14 mouse cellular contexts compared by ENCODE assay signal in the genomic region with DNA sequence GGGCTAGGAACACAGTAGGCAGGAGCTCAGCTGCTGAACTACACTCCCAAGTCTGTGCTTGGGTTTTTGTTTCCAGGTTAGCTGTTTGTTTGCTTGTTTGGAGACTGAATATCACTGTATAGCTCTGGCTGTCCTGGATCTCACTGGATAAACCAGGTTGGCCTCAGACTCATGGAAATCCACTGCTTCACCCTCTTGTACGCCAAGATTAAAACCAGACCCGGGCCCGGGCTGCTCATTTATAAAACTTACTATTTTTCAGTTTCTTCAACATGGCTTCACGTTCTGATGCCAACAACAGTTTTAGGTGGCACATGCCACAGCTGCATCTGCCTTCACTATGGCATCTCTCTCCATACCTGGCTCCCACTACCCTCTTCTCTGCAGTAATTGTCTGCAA. TPM values are rescaled to one million over a fixed set of nuclear protein-coding genes. Genes with fewer than 3 reads are reported as not detected.
A peak's percentile ranks its signal among the peaks of the same experiment; 100 is the strongest.
DNase-seq lines count a peak whose midpoint lies in the region; ATAC-seq and TF ChIP-seq lines count a peak whose summit lies in the region.
"Had no signal": no experiment of that assay in that cellular context is flagged by ENCODE, and none has a peak within 500 bp of the region (broad histone marks: within the 10 kb centered on the region; RNA-seq: fewer than 3 reads in every experiment).

No protein-coding gene starts in this region.

- peak overlapping the region; percentile 77 for H3K9ac ChIP-seq in forebrain, embryonic 13.5 days
- H3K9ac ChIP-seq in hindbrain, postnatal 0 days (replicated peaks; ENCODE audit: low read length) = 0 out of 2 replicates have a peak overlapping the region, but pooled peaks have one; percentile 7
- no peak overlapping the region for H3K9ac ChIP-seq in midbrain, postnatal 0 days (replicated peaks; ENCODE audit: low read length, poor library complexity, severe bottlenecking)
- H3K9ac ChIP-seq: heart, embryonic 15.5 days had no signal

- no peaks in the 10 kb centered on the region for H3K36me3 ChIP-seq in heart, embryonic 10.5 days
- H3K36me3 ChIP-seq in forebrain, embryonic 13.5 days (ENCODE audit: poor library complexity, severe bottlenecking) = no peaks in the 10 kb centered on the region
- H3K36me3 ChIP-seq in hindbrain, postnatal 0 days (ENCODE audit: insufficient read depth, low read length) = no peaks in the 10 kb centered on the region
- no peaks in the 10 kb centered on the region for H3K36me3 ChIP-seq in midbrain, postnatal 0 days (ENCODE audit: insufficient read depth, low read length)
- H3K36me3 ChIP-seq: heart, embryonic 15.5 days had no signal

- 87% methylated on average over 4 of the region's 4 CpGs for WGBS in heart, embryonic 10.5 days
- WGBS in forebrain, embryonic 13.5 days = 86% methylated on average over 4 of the region's 4 CpGs
- 80% methylated on average over 4 of the region's 4 CpGs for WGBS in hindbrain, postnatal 0 days
- 82% methylated on average over 4 of the region's 4 CpGs for WGBS in midbrain, postnatal 0 days

- no peak overlapping the region for H3K27ac ChIP-seq in heart, embryonic 10.5 days
- peak overlapping the region; percentile 31; the same call in 1 of the 2 replicates for H3K27ac ChIP-seq in forebrain, embryonic 13.5 days
- H3K27ac ChIP-seq in hindbrain, postnatal 0 days = no peak overlapping the region
- H3K27ac ChIP-seq in midbrain, postnatal 0 days (ENCODE audit: low read depth, low read length) = no peak overlapping the region
- H3K27ac ChIP-seq: heart, embryonic 15.5 days; macrophage had no signal

- TF ChIP-seq CTCF in hindbrain, postnatal 0 days (IDR thresholded peaks at IDR 0.05; ENCODE audit: low read depth) = no peak
- TF ChIP-seq CTCF in midbrain, postnatal 0 days (IDR thresholded peaks at IDR 0.05) = no peak

- H3K4me1 ChIP-seq in heart, embryonic 10.5 days = peaks cover 14% of the 10 kb centered on the region
- peaks cover 73% of the 10 kb centered on the region for H3K4me1 ChIP-seq in forebrain, embryonic 13.5 days
- H3K4me1 ChIP-seq in hindbrain, postnatal 0 days (ENCODE audit: insufficient read depth, low read length) = peaks cover 18% of the 10 kb centered on the region
- peaks cover 13% of the 10 kb centered on the region; the same call in 1 of the 2 replicates for H3K4me1 ChIP-seq in midbrain, postnatal 0 days (ENCODE audit: insufficient read depth, low read length)

- no peak for ATAC-seq in forebrain, embryonic 13.5 days
- ATAC-seq in hindbrain, postnatal 0 days = no peak
- no peak for ATAC-seq in midbrain, postnatal 0 days (ENCODE audit: low FRiP score)

- peak; percentile 72 for DNase-seq in heart, embryonic 10.5 days (ENCODE audit: low spot score)
- no peak for DNase-seq in heart, adult 8-10 months (ENCODE audit: low spot score)
- no peak for DNase-seq in hindbrain, postnatal 0 days (ENCODE audit: low spot score)
- DNase-seq in midbrain, postnatal 0 days (ENCODE audit: low spot score) = no peak
- DNase-seq in ovary, postnatal 10 days (ENCODE audit: low spot score) = no peak
- no peak for DNase-seq in left cerebral cortex, adult 8-10 months (ENCODE audit: low spot score in 2 of 2)
- DNase-seq in frontal cortex, postnatal 36 days (ENCODE audit: low spot score in 2 of 2) = no peak
- DNase-seq: kidney, adult 8-10 months; liver; lung, adult 18-20 months; thymus, adult 18-20 months had no signal

- H3K27me3 ChIP-seq in heart, embryonic 10.5 days (ENCODE audit: insufficient read depth, poor library complexity, severe bottlenecking) = peaks cover 43% of the 10 kb centered on the region
- no peaks in the 10 kb centered on the region for H3K27me3 ChIP-seq in forebrain, embryonic 13.5 days
- H3K27me3 ChIP-seq in hindbrain, postnatal 0 days (ENCODE audit: insufficient read depth, low read length) = no peaks in the 10 kb centered on the region
- no peaks in the 10 kb centered on the region for H3K27me3 ChIP-seq in midbrain, postnatal 0 days (ENCODE audit: insufficient read depth, low read length)

- no peaks in the 10 kb centered on the region for H3K9me3 ChIP-seq in heart, embryonic 10.5 days
- no peaks in the 10 kb centered on the region for H3K9me3 ChIP-seq in forebrain, embryonic 13.5 days (replicated peaks)
- no peaks in the 10 kb centered on the region for H3K9me3 ChIP-seq in hindbrain, postnatal 0 days (ENCODE audit: low read length)
- H3K9me3 ChIP-seq in midbrain, postnatal 0 days (ENCODE audit: low read length) = no peaks in the 10 kb centered on the region
- H3K9me3 ChIP-seq: heart, embryonic 15.5 days had no signal

- H3K4me2 ChIP-seq in forebrain, embryonic 13.5 days = peak overlapping the region; percentile 77
- peak overlapping the region; percentile 83 for H3K4me2 ChIP-seq in hindbrain, postnatal 0 days (ENCODE audit: low read depth, low read length)
- H3K4me2 ChIP-seq in midbrain, postnatal 0 days (ENCODE audit: low read depth, low read length, poor library complexity, severe bottlenecking) = peak overlapping the region; percentile 72
- H3K4me2 ChIP-seq: heart, embryonic 15.5 days had no signal

- H3K4me3 ChIP-seq in heart, embryonic 10.5 days = no peak overlapping the region
- H3K4me3 ChIP-seq in forebrain, embryonic 13.5 days = peak overlapping the region; percentile 80
- H3K4me3 ChIP-seq in hindbrain, postnatal 0 days (ENCODE audit: low read length) = no peak overlapping the region
- H3K4me3 ChIP-seq in midbrain, postnatal 0 days (ENCODE audit: low read depth, low read length) = no peak overlapping the region
- H3K4me3 ChIP-seq: heart, embryonic 15.5 days had no signal

RNA-seq across cellular contexts. Expression of gene Scrn1, which starts 2.7 kb away (rescaled TPM):
- polyA plus RNA-seq in heart, embryonic 10.5 days (2016; fragmentation: Nextera tagmentation; extraction: Ambion mirVana) = 10.5 and 12.1 TPM in 2 replicates
- 1 to 10 TPM; 5.8 to 6.8 (median 6.4) TPM for total RNA-seq in heart, adult 8-10 months (2022)
- polyA plus RNA-seq in forebrain, embryonic 13.5 days (2015; fragmentation: Nextera tagmentation; extraction: Ambion mirVana) = 129 and 131 TPM in 2 replicates
- 117 and 121 TPM in 2 replicates for total RNA-seq in hindbrain, postnatal 0 days (2014; rRNA removed)
- polyA plus RNA-seq in hindbrain, postnatal 0 days (2015; fragmentation: Nextera tagmentation; extraction: Ambion mirVana) = 91.7 and 93.2 TPM in 2 replicates
- 127 and 136 TPM in 2 replicates for total RNA-seq in midbrain, postnatal 0 days (2014; rRNA removed)
- polyA plus RNA-seq in midbrain, postnatal 0 days (2015; fragmentation: Nextera tagmentation; extraction: Ambion mirVana) = 96.8 and 113 TPM in 2 replicates
- 100 to 1,000 TPM; 158 to 168 (median 161) TPM for total RNA-seq in left cerebral cortex, adult 8-10 months (2022)
- polyA plus RNA-seq: macrophage had no signal

RNA-seq across cellular contexts. Expression of gene Plekha8, which starts 31.4 kb away (rescaled TPM):
- polyA plus RNA-seq in heart, embryonic 10.5 days (2016; fragmentation: Nextera tagmentation; extraction: Ambion mirVana) = 10.3 and 11.9 TPM in 2 replicates
- total RNA-seq in heart, adult 8-10 months (2022) = 1 to 10 TPM; 6.7 to 9.2 (median 8.3) TPM
- 10.6 and 12.1 TPM in 2 replicates for polyA plus RNA-seq in forebrain, embryonic 13.5 days (2015; fragmentation: Nextera tagmentation; extraction: Ambion mirVana)
- 12.9 and 13.4 TPM in 2 replicates for total RNA-seq in hindbrain, postnatal 0 days (2014; rRNA removed)
- polyA plus RNA-seq in hindbrain, postnatal 0 days (2015; fragmentation: Nextera tagmentation; extraction: Ambion mirVana) = 4.8 and 4.9 TPM in 2 replicates
- total RNA-seq in midbrain, postnatal 0 days (2014; rRNA removed) = 14.9 and 17.0 TPM in 2 replicates
- polyA plus RNA-seq in midbrain, postnatal 0 days (2015; fragmentation: Nextera tagmentation; extraction: Ambion mirVana) = 4.8 and 5.2 TPM in 2 replicates
- 10 to 100 TPM; 10.4 to 12.9 (median 11.2) TPM for total RNA-seq in left cerebral cortex, adult 8-10 months (2022)

RNA-seq across cellular contexts. Expression of gene Fkbp14, which starts 33.5 kb away (rescaled TPM):
- 19.8 and 24.6 TPM in 2 replicates for polyA plus RNA-seq in heart, embryonic 10.5 days (2016; fragmentation: Nextera tagmentation; extraction: Ambion mirVana)
- 1 to 10 TPM; 7.4 to 9.1 (median 8.3) TPM for total RNA-seq in heart, adult 8-10 months (2022)
- 9.1 and 9.4 TPM in 2 replicates for polyA plus RNA-seq in forebrain, embryonic 13.5 days (2015; fragmentation: Nextera tagmentation; extraction: Ambion mirVana)
- 4.9 and 5.7 TPM in 2 replicates for total RNA-seq in hindbrain, postnatal 0 days (2014; rRNA removed)
- 6.9 TPM in 2 replicates for polyA plus RNA-seq in hindbrain, postnatal 0 days (2015; fragmentation: Nextera tagmentation; extraction: Ambion mirVana)
- 5.6 and 8.2 TPM in 2 replicates for total RNA-seq in midbrain, postnatal 0 days (2014; rRNA removed)
- 5.4 and 6.4 TPM in 2 replicates for polyA plus RNA-seq in midbrain, postnatal 0 days (2015; fragmentation: Nextera tagmentation; extraction: Ambion mirVana)
- 10 to 100 TPM in 1 of 4 experiments, 1 to 10 TPM in 3; 7.7 to 10.2 (median 8.3) TPM for total RNA-seq in left cerebral cortex, adult 8-10 months (2022)

Comparison
In these comparisons a context has a peak if more than half of its experiments do, and no peak if none do; other contexts are left out.
1. RNA of gene Scrn1, which starts 2.7 kb away (total RNA-seq): 158 to 168 TPM in left cerebral cortex, adult 8-10 months, 127 to 136 TPM in midbrain, postnatal 0 days and 117 to 121 TPM in hindbrain, postnatal 0 days; 5.8 to 6.8 TPM in heart, adult 8-10 months; every median in the first group is over 10 times any median in the second.
2. Peak in every context shown above with its lines, with median percentiles within 50 percentile points of each other: H3K4me2 ChIP-seq.